ENCODE assay signal across 20 mouse cellular contexts in the genomic region with DNA sequence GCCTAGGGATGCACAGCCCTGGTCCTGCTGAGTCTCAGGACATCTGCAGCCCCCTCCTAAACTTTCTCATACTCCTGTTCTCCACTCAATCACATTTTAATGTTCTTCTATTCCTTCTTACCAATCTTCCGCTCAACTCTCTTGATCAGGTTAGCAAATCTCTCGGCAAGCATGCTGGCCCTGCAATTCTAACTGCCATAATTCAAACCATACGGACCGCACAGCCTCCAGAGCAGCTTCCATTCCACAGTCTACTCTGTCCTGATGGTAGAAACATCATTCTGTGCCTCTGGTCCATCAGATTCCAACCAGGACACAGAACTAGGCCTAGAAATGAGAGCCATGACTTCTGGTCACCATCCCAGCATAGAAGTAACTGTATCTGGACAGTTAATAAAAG.
DNase-seq lines count a peak whose midpoint lies in the region; ATAC-seq lines count a peak whose summit lies in the region.
"Had no signal": no experiment of that assay in that cellular context is flagged by ENCODE, and none has a peak within 500 bp of the region (broad histone marks: within the 10 kb centered on the region; RNA-seq: fewer than 3 reads in every experiment).

No protein-coding gene starts in this region.

- ATAC-seq in heart, embryonic 16.5 days (replicated peaks; ENCODE audit: extremely low read depth, insufficient read depth, low FRiP score): no peak
- no peak for ATAC-seq in embryonic facial prominence, embryonic 12.5 days (ENCODE audit: insufficient number of reproducible peaks, insufficient read depth, low FRiP score, low TSS enrichment)
- ATAC-seq in limb, embryonic 12.5 days (ENCODE audit: insufficient number of reproducible peaks, insufficient read depth, low FRiP score, low TSS enrichment, low read depth): no peak
- ATAC-seq in CD4-positive, CD25-positive, alpha-beta regulatory T cell, adult 4 months: no peak
- no peak for ATAC-seq in forebrain, embryonic 14.5 days
- ATAC-seq: intestine, embryonic 16.5 days; midbrain, embryonic 15.5 days had no signal

- no peak overlapping the region for H3K9ac ChIP-seq in heart, embryonic 16.5 days (ENCODE audit: low read length)
- no peak overlapping the region for H3K9ac ChIP-seq in embryonic facial prominence, embryonic 12.5 days
- no peak overlapping the region for H3K9ac ChIP-seq in limb, embryonic 12.5 days (replicated peaks)
- no peak overlapping the region for H3K9ac ChIP-seq in forebrain, embryonic 14.5 days (ENCODE audit: low read length)
- H3K9ac ChIP-seq: forebrain, embryonic 12.5 days; heart, embryonic 12.5 days; hindbrain, embryonic 13.5 days; midbrain, embryonic 15.5 days had no signal

- peaks cover 28% of the 10 kb centered on the region for H3K4me1 ChIP-seq in heart, embryonic 16.5 days (ENCODE audit: control insufficient read depth, insufficient read depth, low read length)
- H3K4me1 ChIP-seq in embryonic facial prominence, embryonic 12.5 days: peaks cover 31% of the 10 kb centered on the region
- H3K4me1 ChIP-seq in limb, embryonic 12.5 days (replicated peaks): peaks cover 64% of the 10 kb centered on the region
- H3K4me1 ChIP-seq in forebrain, embryonic 14.5 days (ENCODE audit: control insufficient read depth, insufficient read depth, low read length): no peaks in the 10 kb centered on the region
- H3K4me1 ChIP-seq: hindbrain, embryonic 13.5 days; midbrain, embryonic 15.5 days had no signal

- DNase-seq in heart, adult 18-20 months: no peak
- DNase-seq in NIH3T3 (ENCODE audit: low read depth): peak; percentile 78
- DNase-seq in kidney, adult 18-20 months: no peak
- DNase-seq in forebrain, embryonic 14.5 days (ENCODE audit: low spot score): no peak
- DNase-seq: cerebellum, adult 9-11 months; lung, adult 2 months; lung, postnatal 36 days; right cerebral cortex, postnatal 14 days; thymus, postnatal 25 days had no signal

- no peaks in the 10 kb centered on the region for H3K36me3 ChIP-seq in heart, embryonic 16.5 days (ENCODE audit: control insufficient read depth, insufficient read depth)
- H3K36me3 ChIP-seq in embryonic facial prominence, embryonic 12.5 days: no peaks in the 10 kb centered on the region
- H3K36me3 ChIP-seq in limb, embryonic 12.5 days: no peaks in the 10 kb centered on the region
- no peaks in the 10 kb centered on the region for H3K36me3 ChIP-seq in forebrain, embryonic 14.5 days (ENCODE audit: control insufficient read depth, insufficient read depth, low read length)
- H3K36me3 ChIP-seq: forebrain, embryonic 12.5 days; heart, embryonic 12.5 days; hindbrain, embryonic 13.5 days; midbrain, embryonic 15.5 days had no signal

- H3K27ac ChIP-seq in heart, embryonic 16.5 days (ENCODE audit: low read length): peak overlapping the region; percentile 62
- peak overlapping the region; percentile 58 for H3K27ac ChIP-seq in embryonic facial prominence, embryonic 12.5 days
- H3K27ac ChIP-seq in limb, embryonic 12.5 days: peak overlapping the region; percentile 71
- no peak overlapping the region for H3K27ac ChIP-seq in forebrain, embryonic 14.5 days (ENCODE audit: low read depth, low read length)
- H3K27ac ChIP-seq: forebrain, embryonic 12.5 days; hindbrain, embryonic 13.5 days; layer of hippocampus, adult 2 months; midbrain, embryonic 15.5 days had no signal

- no peak overlapping the region for H3K4me2 ChIP-seq in heart, embryonic 16.5 days (ENCODE audit: low read depth, low read length)
- H3K4me2 ChIP-seq in embryonic facial prominence, embryonic 12.5 days (replicated peaks): no peak overlapping the region
- H3K4me2 ChIP-seq in limb, embryonic 12.5 days: peak overlapping the region; percentile 6; the same call in 1 of the 2 replicates
- H3K4me2 ChIP-seq in forebrain, embryonic 14.5 days (ENCODE audit: low read length): no peak overlapping the region
- H3K4me2 ChIP-seq: forebrain, embryonic 12.5 days; heart, embryonic 12.5 days; hindbrain, embryonic 13.5 days; liver, embryonic 11.5 days; midbrain, embryonic 15.5 days had no signal

- H3K9me3 ChIP-seq in heart, embryonic 16.5 days (replicated peaks; ENCODE audit: control insufficient read depth, low read length): no peaks in the 10 kb centered on the region
- 0 out of 2 replicates have a peak, but pooled peaks cover 6% of the 10 kb centered on the region for H3K9me3 ChIP-seq in embryonic facial prominence, embryonic 12.5 days
- no peaks in the 10 kb centered on the region for H3K9me3 ChIP-seq in limb, embryonic 12.5 days
- H3K9me3 ChIP-seq in forebrain, embryonic 14.5 days (replicated peaks; ENCODE audit: control insufficient read depth, low read length): no peaks in the 10 kb centered on the region
- H3K9me3 ChIP-seq: forebrain, embryonic 12.5 days; heart, embryonic 12.5 days; hindbrain, embryonic 13.5 days; midbrain, embryonic 15.5 days had no signal

- WGBS in heart, embryonic 16.5 days: 96% methylated on average over 4 of the region's 4 CpGs
- WGBS in embryonic facial prominence, embryonic 12.5 days: 50% methylated on average over 4 of the region's 4 CpGs
- 40% methylated on average over 4 of the region's 4 CpGs for WGBS in limb, embryonic 12.5 days
- WGBS in forebrain, embryonic 14.5 days: 96% methylated on average over 4 of the region's 4 CpGs

- H3K4me3 ChIP-seq in heart, embryonic 16.5 days (ENCODE audit: low read length): no peak overlapping the region
- H3K4me3 ChIP-seq in embryonic facial prominence, embryonic 12.5 days: no peak overlapping the region
- no peak overlapping the region for H3K4me3 ChIP-seq in limb, embryonic 12.5 days (replicated peaks)
- no peak overlapping the region for H3K4me3 ChIP-seq in forebrain, embryonic 14.5 days (ENCODE audit: low read depth, low read length)
- H3K4me3 ChIP-seq: forebrain, embryonic 12.5 days; heart, embryonic 12.5 days; hindbrain, embryonic 13.5 days; layer of hippocampus, adult 2 months; midbrain, embryonic 15.5 days had no signal

- H3K27me3 ChIP-seq in heart, embryonic 16.5 days (ENCODE audit: control insufficient read depth, insufficient read depth, low read length): no peaks in the 10 kb centered on the region
- no peaks in the 10 kb centered on the region for H3K27me3 ChIP-seq in embryonic facial prominence, embryonic 12.5 days
- no peaks in the 10 kb centered on the region for H3K27me3 ChIP-seq in limb, embryonic 12.5 days
- no peaks in the 10 kb centered on the region for H3K27me3 ChIP-seq in forebrain, embryonic 14.5 days (replicated peaks; ENCODE audit: control insufficient read depth, insufficient read depth, low read length)
- H3K27me3 ChIP-seq: forebrain, embryonic 12.5 days; heart, embryonic 12.5 days; hindbrain, embryonic 13.5 days; midbrain, embryonic 15.5 days had no signal
